Mouse (Mus musculus) stomach, postnatal 0 days (tissue): ENCODE results near the gene Rfesd.
A peak's percentile ranks its signal among the peaks of the same experiment; 100 is the strongest.

Source experiments
- CTCF ChIP-seq: IDR thresholded peaks from 2 replicates; pipeline ENCODE4 v1.5.1; 2016; ENCODE audit warnings: antibody characterized with exemption, low read depth, mild to moderate bottlenecking, moderate library complexity
- EP300 ChIP-seq: optimal IDR thresholded peaks from 2 replicates; pipeline ENCODE3; 2016; ENCODE audit warnings: antibody characterized with exemption

DNA sequence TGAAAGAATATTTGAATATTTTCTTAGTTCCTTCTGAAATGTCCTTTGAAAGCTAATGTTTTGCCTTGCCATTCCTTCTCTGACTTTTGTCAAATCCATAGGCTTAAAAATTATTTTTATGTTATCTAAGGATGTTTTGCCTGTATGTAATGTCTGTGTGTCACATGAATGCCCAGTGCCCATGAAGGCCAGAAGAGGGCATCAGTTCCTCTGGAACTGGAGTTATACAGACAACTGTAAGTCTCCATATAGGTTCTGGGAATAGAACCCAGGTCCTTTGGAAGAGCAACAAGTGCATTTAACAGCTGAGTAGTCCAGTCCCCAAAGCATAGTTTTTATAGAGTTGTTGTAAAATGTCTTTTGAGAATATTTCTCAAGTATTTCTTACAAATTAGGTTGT, 36.6 kb downstream of the Rfesd start:
- TF ChIP-seq CTCF (peak; percentile 55), EP300 (no peak)
